Mouse (Mus musculus) mouse trophoblast stem cell (cell line): ENCODE results near the gene Ccna2.

Experiments used
- in situ Hi-C, 2 experiments: fragments of 300-500 bp; cut with MseI, MboI; formaldehyde crosslinking; loops; 2 replicates in 1 of 2; 3 replicates in 1 of 2; pipeline ENCODE4 v1.15.1; 2025

Ccna2 gene

DNA sequence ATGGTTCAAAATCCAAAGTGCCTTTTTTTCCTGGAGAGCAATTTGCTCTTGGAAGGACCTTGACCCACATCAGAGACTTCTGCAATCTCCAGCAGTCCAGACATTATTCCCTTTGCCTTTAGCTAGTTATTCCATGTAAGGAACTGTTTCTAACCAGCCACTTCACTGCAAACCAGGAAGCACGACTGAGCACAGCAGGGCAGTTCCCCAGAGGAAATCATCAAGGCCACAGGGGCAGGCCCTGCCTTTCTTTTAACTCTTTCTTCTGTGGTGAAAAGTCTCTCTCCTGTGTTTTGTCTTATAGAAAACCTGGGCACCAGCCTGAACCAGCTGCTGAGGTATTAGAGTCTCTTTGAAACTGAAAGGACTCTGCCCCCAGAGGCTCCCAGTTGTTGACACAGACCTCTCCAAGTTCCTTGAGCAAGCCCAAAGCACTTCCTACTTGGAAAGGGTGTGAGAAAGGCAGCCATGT is 38.7 kb downstream of the Ccna2 start:
- in situ Hi-C loops: no loop called here

- in situ Hi-C loops: no loop called here
These were observed 39.2 kb downstream of the Ccna2 start for GRCm38 (mm10) chr3:36532738-36533137.

GRCm38 (mm10) chr3:36531979-36532542 is 39.9 kb downstream of the Ccna2 start:
- in situ Hi-C loops: no loop called here

DNA sequence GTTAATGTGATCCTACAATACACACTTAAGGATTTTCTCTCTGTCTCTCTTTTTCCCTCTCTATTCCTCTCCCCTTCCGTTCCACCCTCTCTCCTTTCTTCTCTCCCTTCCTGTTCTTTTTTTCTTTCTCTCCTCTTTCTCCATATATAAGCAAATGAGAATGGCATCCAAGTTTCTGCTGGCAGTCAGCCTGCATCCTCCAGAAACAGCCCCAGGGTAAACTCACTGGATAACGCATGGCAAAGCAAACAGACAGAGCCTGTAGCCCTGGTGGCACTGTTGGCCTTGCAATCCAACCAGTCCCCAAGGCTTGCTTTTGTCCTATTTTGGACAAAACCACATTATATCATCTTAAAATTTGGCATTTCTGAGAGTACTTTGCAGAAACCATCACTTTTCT is 40.7 kb downstream of the Ccna2 start:
- in situ Hi-C loops: no loop called here

GRCm38 (mm10) chr3:36530781-36531180 is 41.2 kb downstream of the Ccna2 start:
- in situ Hi-C loops: no loop called here

GRCm38 (mm10) chr3:36530345-36530744 is 41.6 kb downstream of the Ccna2 start:
- in situ Hi-C loops: no loop called here

- in situ Hi-C loops: no loop called here
These were observed 47.5 kb downstream of the Ccna2 start for GRCm38 (mm10) chr3:36524466-36524865.

DNA sequence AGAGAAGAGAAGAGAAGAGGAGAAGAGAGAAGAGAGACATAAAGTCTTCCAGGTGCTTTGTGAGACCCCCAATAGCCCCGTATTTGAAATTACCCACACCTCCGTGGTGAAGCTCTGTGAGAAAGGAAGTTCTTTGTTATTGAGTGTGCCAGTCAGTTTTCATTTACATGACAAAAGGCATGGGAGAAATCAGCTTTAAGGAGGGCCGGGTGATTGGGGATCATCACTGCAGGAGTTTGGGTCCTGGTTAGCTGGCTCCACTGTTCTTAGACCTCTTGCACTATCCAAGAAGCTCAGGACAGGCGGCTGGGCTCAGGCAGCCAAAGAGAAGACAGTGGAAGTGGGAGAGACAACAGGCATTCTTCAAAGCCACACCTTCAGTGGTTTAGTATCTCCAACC is 49.8 kb downstream of the Ccna2 start:
- in situ Hi-C loops: no loop called here

GRCm38 (mm10) chr3:36521073-36522060 is 50.6 kb downstream of the Ccna2 start, which contains the start of gene Gm11549:
Gene Gm11549 (minus strand): TSS chr3:36521813.
- in situ Hi-C loops: no loop called here

DNA sequence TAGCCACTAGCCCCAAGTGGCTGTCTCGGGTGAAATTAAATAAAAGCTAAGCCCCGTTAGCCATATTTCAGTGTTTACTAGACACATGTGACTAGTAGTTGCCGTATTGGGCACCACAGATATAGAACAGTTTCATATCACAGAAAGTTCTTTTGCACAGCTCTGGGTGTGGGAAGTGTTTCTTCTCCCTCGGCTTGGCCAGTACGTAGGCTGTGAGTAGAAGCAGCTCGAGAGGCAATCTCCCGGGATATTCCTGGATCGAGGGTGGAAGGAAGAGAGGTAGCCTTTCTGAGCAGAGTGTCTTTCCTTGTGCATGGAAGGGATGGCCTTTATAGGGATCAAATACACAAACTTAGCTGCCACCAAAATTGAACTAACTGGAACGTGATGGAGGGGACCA is 55.8 kb downstream of the Ccna2 start:
- in situ Hi-C loops: no loop called here
